Mouse (Mus musculus) stomach, postnatal 0 days (tissue): ENCODE measurements around the gene Dynll1.

Experiments
- CTCF ChIP-seq: IDR thresholded peaks from 2 replicates; pipeline ENCODE4 v1.5.1; 2016; ENCODE audit warnings: antibody characterized with exemption, low read depth, mild to moderate bottlenecking, moderate library complexity
- EP300 ChIP-seq: optimal IDR thresholded peaks from 2 replicates; pipeline ENCODE3; 2016; ENCODE audit warnings: antibody characterized with exemption

DNA sequence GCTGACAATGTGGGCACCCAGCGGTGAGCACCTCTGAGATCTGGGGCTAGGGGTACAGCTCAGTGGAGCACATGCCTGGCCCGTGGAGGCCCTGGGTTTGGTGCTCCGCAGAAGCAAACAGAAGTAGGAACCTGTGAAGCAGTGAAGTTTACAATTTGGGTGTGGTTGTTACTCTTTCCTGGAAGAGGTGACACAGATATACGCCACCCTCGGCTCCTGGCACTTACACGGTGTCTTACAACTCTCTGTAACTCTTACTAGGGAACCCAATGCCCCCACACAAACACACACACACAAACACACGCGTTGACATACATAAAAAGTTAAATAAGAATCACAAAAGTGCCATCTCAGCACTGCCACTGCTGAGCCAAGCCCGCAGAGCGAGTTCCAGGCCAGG lies 4.5 kb downstream of the Dynll1 start:
- TF ChIP-seq CTCF (no peak), EP300 (no peak)
